Mouse (Mus musculus) kidney, adult 2 months (tissue): Measurements from ENCODE around the gene Hist1h2ap.

Experiments used
- CTCF ChIP-seq: fragments of 200-500 bp; conservative IDR thresholded peaks from 2 replicates; pipeline ENCODE4 v1.5.1; 2011; ENCODE audit warnings: low read depth, mild to moderate bottlenecking, control low read depth, low read length, moderate library complexity, mixed read lengths; ENCODE audit not compliant: insufficient read depth, insufficient read length
- POLR2A ChIP-seq: fragments of 200-500 bp; IDR thresholded peaks from one replicate; pipeline ENCODE4 v1.6.1; 2011; ENCODE audit warnings: low read depth, low read length, control low read depth

DNA sequence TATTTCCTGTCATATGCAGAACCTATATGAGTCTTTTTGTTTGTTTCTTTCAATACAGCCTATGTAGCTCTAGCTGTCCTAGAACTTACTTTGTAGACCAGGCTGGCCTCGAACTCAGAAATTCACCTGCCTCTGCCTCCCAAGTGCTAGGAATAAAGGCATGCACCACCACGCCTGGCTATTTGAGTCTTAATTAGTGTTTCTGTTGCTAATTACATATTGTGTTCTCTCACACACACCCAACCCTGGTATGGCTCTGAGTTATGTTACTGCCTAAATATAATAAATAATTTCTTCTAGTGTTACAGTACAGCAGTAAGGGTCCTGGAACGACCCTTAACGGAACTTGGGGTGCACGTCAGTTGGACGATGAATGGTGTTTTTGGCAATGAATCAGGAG lies 47.4 kb upstream of the Hist1h2ap start:
- no peak for TF ChIP-seq POLR2A
- TF ChIP-seq CTCF, result no peak
